Mouse (Mus musculus) myocyte (in vitro differentiated cells): Measurements from ENCODE around the gene Ffar2. TPM values are rescaled to one million over a fixed set of nuclear protein-coding genes. Genes with fewer than 3 reads are reported as not detected.
"Not testable (repeated sequence)": the region's sequence is repeated elsewhere in the genome, so short reads cannot be mapped to it uniquely, and the experiment has no call there.

ENCODE experiments used
- H3K27me3 ChIP-seq: one replicate; pipeline ENCODE4 v1.6.1; 2011; ENCODE audit not compliant: control insufficient read depth, insufficient read depth, insufficient read length
- H3K36me3 ChIP-seq: one replicate; pipeline ENCODE4 v1.6.1; 2011; ENCODE audit not compliant: control insufficient read depth, insufficient read depth
- H3K4me2 ChIP-seq: one replicate; pipeline ENCODE4 v1.6.1; 2011; ENCODE audit warnings: low read depth, control low read depth
- H3K4me3 ChIP-seq: one replicate; pipeline ENCODE4 v1.5.1; 2011; ENCODE audit warnings: mild to moderate bottlenecking, control low read depth, moderate library complexity
- H3K79me2 ChIP-seq: one replicate; pipeline ENCODE4 v1.6.1; 2011; ENCODE audit not compliant: control insufficient read depth, insufficient read depth
- H3ac ChIP-seq: one replicate; pipeline ENCODE4 v1.6.1; 2011; ENCODE audit not compliant: control insufficient read depth, insufficient read length
- CEBPB ChIP-seq: IDR thresholded peaks from 2 replicates; pipeline ENCODE4 v1.6.1; 2011; ENCODE audit warnings: mild to moderate bottlenecking, moderate library complexity; ENCODE audit not compliant: poor library complexity, insufficient read depth, severe bottlenecking
- E2F4 ChIP-seq: IDR thresholded peaks from one replicate; pipeline ENCODE4 v1.6.1; 2011; ENCODE audit warnings: mild to moderate bottlenecking, control low read depth, moderate library complexity; ENCODE audit not compliant: insufficient read depth
- MAX ChIP-seq: IDR thresholded peaks from one replicate; pipeline ENCODE4 v1.6.1; 2011; ENCODE audit warnings: low read depth, mild to moderate bottlenecking, control low read depth
- MYOD1 ChIP-seq, 3 experiments: IDR thresholded peaks; one replicate each; pipeline ENCODE4 v1.6.1; 2011; ENCODE audit warnings: control low read depth in 2 of 3, low read depth in 2 of 3, mild to moderate bottlenecking in 2 of 3, moderate library complexity in 1 of 3; ENCODE audit not compliant: insufficient read length in 2 of 3, control insufficient read depth in 1 of 3
- MYOG ChIP-seq, 3 experiments: IDR thresholded peaks; one replicate each; pipeline ENCODE4 v1.6.1; 2011; ENCODE audit warnings: control low read depth in 2 of 3, low read depth in 2 of 3, mild to moderate bottlenecking in 2 of 3; ENCODE audit not compliant: insufficient read length in 2 of 3, control insufficient read depth in 1 of 3, insufficient read depth in 1 of 3
- POLR2A ChIP-seq: IDR thresholded peaks from one replicate; pipeline ENCODE4 v1.6.1; 2011; ENCODE audit warnings: low read depth, mild to moderate bottlenecking, control low read depth, moderate library complexity; ENCODE audit not compliant: insufficient read length
- POLR2AphosphoS2 ChIP-seq: IDR thresholded peaks from one replicate; pipeline ENCODE4 v1.6.1; 2011; ENCODE audit warnings: low read depth, control low read depth; ENCODE audit not compliant: insufficient read length
- REST ChIP-seq: IDR thresholded peaks from one replicate; pipeline ENCODE4 v1.6.1; 2011; ENCODE audit warnings: mild to moderate bottlenecking, control low read depth, moderate library complexity; ENCODE audit not compliant: insufficient read depth, insufficient read length
- SRF ChIP-seq: IDR thresholded peaks from one replicate; pipeline ENCODE4 v1.6.1; 2011; ENCODE audit warnings: low read depth; ENCODE audit not compliant: control insufficient read depth, insufficient read length
- TCF12 ChIP-seq: IDR thresholded peaks from one replicate; pipeline ENCODE4 v1.6.1; 2011; ENCODE audit warnings: mild to moderate bottlenecking, control low read depth; ENCODE audit not compliant: poor library complexity, insufficient read depth, severe bottlenecking
- TCF3 ChIP-seq: IDR thresholded peaks from one replicate; pipeline ENCODE4 v1.6.1; 2011; ENCODE audit warnings: low read depth, control low read depth; ENCODE audit not compliant: insufficient read length
- USF1 ChIP-seq: IDR thresholded peaks from one replicate; pipeline ENCODE4 v1.6.1; 2011; ENCODE audit warnings: low read depth, mild to moderate bottlenecking, control low read depth, moderate library complexity
- polyA plus RNA-seq: library from polyadenylated mRNA; unstranded; fragments of >200 nt; fragmentation: generic; extraction: Trizol; gene quantifications from one replicate; pipeline ENCODE4 v1.2.1, GENCODE M21; 2012; ENCODE audit warnings: missing spikeins

The Ffar2 gene
- polyA plus RNA-seq, 1 experiment, result not detected

GRCm38 (mm10) chr7:30842092-30842491 is 18.5 kb upstream of the Ffar2 start:
- Histone ChIP-seq H3K27me3 (no peaks in the 10 kb centered on the region), H3K4me2 (no peak overlapping the region), H3ac (no peak overlapping the region), H3K4me3 (no peak overlapping the region), H3K36me3 (no peaks in the 10 kb centered on the region), H3K79me2 (no peaks in the 10 kb centered on the region)
- TF ChIP-seq E2F4 (no peak), POLR2A (no peak), USF1 (no peak)

GRCm38 (mm10) chr7:30841379-30841778 is 17.8 kb upstream of the Ffar2 start:
- no peaks in the 10 kb centered on the region for H3K79me2 ChIP-seq
- no peaks in the 10 kb centered on the region for H3K27me3 ChIP-seq
- H3K4me3 ChIP-seq, result no peak overlapping the region
- no peaks in the 10 kb centered on the region for H3K36me3 ChIP-seq
- TF ChIP-seq CEBPB (no peak), POLR2A (no peak), SRF (no peak), USF1 (no peak)
- H3ac ChIP-seq, result no peak overlapping the region
- H3K4me2 ChIP-seq, result no peak overlapping the region

- TF ChIP-seq CEBPB (no peak), REST (no peak), POLR2AphosphoS2 (no peak), MYOG (IDR thresholded peaks at IDR 0.05; ENCODE audit: control insufficient read depth in 1 of 3, insufficient read depth in 1 of 3, insufficient read length in 2 of 3, low read depth in 2 of 3) (no peak), E2F4 (no peak), POLR2A (no peak), SRF (no peak), MAX (no peak), TCF3 (no peak), MYOD1 (IDR thresholded peaks at IDR 0.05; ENCODE audit: control insufficient read depth in 1 of 3, insufficient read length in 2 of 3, low read depth in 2 of 3) (no peak), USF1 (no peak), TCF12 (no peak)
- Histone ChIP-seq H3K27me3 (no peaks in the 10 kb centered on the region), H3K79me2 (no peaks in the 10 kb centered on the region), H3K4me3 (no peak overlapping the region), H3ac (no peak overlapping the region), H3K36me3 (no peaks in the 10 kb centered on the region), H3K4me2 (no peak overlapping the region)
These were observed 16.7 kb upstream of the Ffar2 start for GRCm38 (mm10) chr7:30840306-30840705.

- no peak overlapping the region for H3K4me3 ChIP-seq
- TF ChIP-seq TCF3 (no peak), MYOD1 (IDR thresholded peaks at IDR 0.05; ENCODE audit: control insufficient read depth in 1 of 3, insufficient read length in 2 of 3, low read depth in 2 of 3) (no peak), TCF12 (no peak), SRF (no peak), POLR2AphosphoS2 (no peak), MYOG (IDR thresholded peaks at IDR 0.05; ENCODE audit: control insufficient read depth in 1 of 3, insufficient read depth in 1 of 3, insufficient read length in 2 of 3, low read depth in 2 of 3) (no peak), CEBPB (no peak), POLR2A (no peak), MAX (no peak)
- no peak overlapping the region for H3K4me2 ChIP-seq
- no peaks in the 10 kb centered on the region for H3K36me3 ChIP-seq
- H3ac ChIP-seq, result no peak overlapping the region
- no peaks in the 10 kb centered on the region for H3K79me2 ChIP-seq
- no peaks in the 10 kb centered on the region for H3K27me3 ChIP-seq
These were observed 13.7 kb upstream of the Ffar2 start for GRCm38 (mm10) chr7:30837277-30837676.

GRCm38 (mm10) chr7:30832684-30833083 is 9.1 kb upstream of the Ffar2 start:
- H3ac ChIP-seq, H3K79me2 ChIP-seq, H3K4me3 ChIP-seq, H3K27me3 ChIP-seq, H3K4me2 ChIP-seq, H3K36me3 ChIP-seq: not testable (repeated sequence)

GRCm38 (mm10) chr7:30832261-30832660 is 8.7 kb upstream of the Ffar2 start:
- Histone ChIP-seq H3K4me3 (no peak overlapping the region), H3K4me2 (no peak overlapping the region)

More at GRCm38 (mm10) chr7:30832261-30832660, 8.7 kb upstream of the Ffar2 start:
- Histone ChIP-seq H3K79me2 (no peaks in the 10 kb centered on the region), H3K36me3 (no peaks in the 10 kb centered on the region), H3ac (no peak overlapping the region), H3K27me3 (no peaks in the 10 kb centered on the region)
- TF ChIP-seq USF1 (no peak), SRF (no peak), TCF12 (no peak), MYOG (IDR thresholded peaks at IDR 0.05; ENCODE audit: control insufficient read depth in 1 of 3, insufficient read depth in 1 of 3, insufficient read length in 2 of 3, low read depth in 2 of 3) (no peak), CEBPB (no peak), TCF3 (no peak), MYOD1 (IDR thresholded peaks at IDR 0.05; ENCODE audit: control insufficient read depth in 1 of 3, insufficient read length in 2 of 3, low read depth in 2 of 3) (no peak), MAX (no peak), E2F4 (no peak), POLR2AphosphoS2 (no peak), POLR2A (no peak), REST (no peak)
